ENCODE assay signal across 9 mouse cellular contexts in the genomic region with DNA sequence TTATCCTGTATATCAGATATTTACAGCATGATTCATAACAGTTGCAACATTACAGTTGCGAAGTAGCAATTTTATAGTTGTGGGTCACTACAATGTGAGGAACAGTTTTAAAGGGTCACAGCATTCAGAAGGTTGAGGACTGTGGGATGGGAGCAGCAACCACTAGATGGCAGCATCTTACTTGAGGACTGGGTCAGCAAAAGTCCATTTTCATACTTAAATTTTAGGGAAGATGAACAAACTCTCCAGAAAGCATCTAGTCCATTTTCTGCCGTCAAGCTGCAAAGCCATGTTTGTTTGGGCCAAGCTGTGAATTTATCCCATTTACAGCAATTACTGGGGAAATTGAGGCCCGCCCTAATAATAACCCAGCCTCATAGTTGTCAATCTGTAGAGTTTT. TPM values are rescaled to one million over a fixed set of nuclear protein-coding genes. Genes with fewer than 3 reads are reported as not detected.
DNase-seq lines count a peak whose midpoint lies in the region; ATAC-seq and TF ChIP-seq lines count a peak whose summit lies in the region.
"Had no signal": no experiment of that assay in that cellular context is flagged by ENCODE, and none has a peak within 500 bp of the region (broad histone marks: within the 10 kb centered on the region; RNA-seq: fewer than 3 reads in every experiment).

No protein-coding gene starts in this region.

- 54% methylated on average over 3 of the region's 3 CpGs for whole genome bisulfite sequencing in intestine, postnatal 0 days
- WGBS in lung, embryonic 16.5 days, result 45% methylated on average over 3 of the region's 3 CpGs

- no peaks in the 10 kb centered on the region for H3K27me3 ChIP-seq in intestine, postnatal 0 days (replicated peaks; ENCODE audit: control insufficient read depth, insufficient read depth, low read length)
- no peaks in the 10 kb centered on the region for H3K27me3 ChIP-seq in lung, embryonic 16.5 days (ENCODE audit: control insufficient read depth, insufficient read depth, low read depth, low read length)
- H3K27me3 ChIP-seq: embryonic facial prominence, embryonic 12.5 days had no signal

- DNase-seq in heart, adult 18-20 months, result peak; percentile 45 to 64
- no peak for DNase-seq in heart, postnatal 25 days (ENCODE audit: low spot score)
- peak; percentile 48 for DNase-seq in A20 (ENCODE audit: low read depth, low spot score)
- peak; percentile 35 for DNase-seq in R1 (ENCODE audit: low read depth, low spot score)
- DNase-seq in embryo, embryonic 10.5 days (ENCODE audit: low spot score), result peak; percentile 67
- DNase-seq in thymus, postnatal 4 days, result peak; percentile 59

- peak; percentile 85 for TF ChIP-seq CTCF in intestine, postnatal 0 days (IDR thresholded peaks at IDR 0.05; ENCODE audit: low read depth)

- H3K4me1 ChIP-seq in intestine, postnatal 0 days (replicated peaks; ENCODE audit: control insufficient read depth, insufficient read depth, low read length), result no peaks in the 10 kb centered on the region
- H3K4me1 ChIP-seq in lung, embryonic 16.5 days (replicated peaks; ENCODE audit: control insufficient read depth, insufficient read depth, low read length), result no peaks in the 10 kb centered on the region

- H3K9me3 ChIP-seq in intestine, postnatal 0 days (ENCODE audit: control insufficient read depth), result no peaks in the 10 kb centered on the region
- H3K9me3 ChIP-seq in lung, embryonic 16.5 days (ENCODE audit: control insufficient read depth, low read length), result no peaks in the 10 kb centered on the region
- H3K9me3 ChIP-seq: embryonic facial prominence, embryonic 12.5 days had no signal

- no peak overlapping the region for H3K4me3 ChIP-seq in intestine, postnatal 0 days (ENCODE audit: low read depth, low read length)
- H3K4me3 ChIP-seq in lung, embryonic 16.5 days (ENCODE audit: low read length), result no peak overlapping the region
- H3K4me3 ChIP-seq: embryonic facial prominence, embryonic 12.5 days had no signal

- no peak for ATAC-seq in intestine, postnatal 0 days
- peak; percentile 51; the same call in 1 of the 2 replicates for ATAC-seq in lung, embryonic 16.5 days (ENCODE audit: low read depth)

- no peak overlapping the region for H3K4me2 ChIP-seq in intestine, postnatal 0 days (replicated peaks; ENCODE audit: low read depth)
- H3K4me2 ChIP-seq in lung, embryonic 16.5 days (ENCODE audit: low read depth, low read length), result no peak overlapping the region
- H3K4me2 ChIP-seq: embryonic facial prominence, embryonic 12.5 days had no signal

- intact Hi-C loops in heart, postnatal 25 days (cut with DNase I), result loop anchor here (5.0 kb wide), 2 partner anchors 125 to 445 kb away; no protein-coding TSS in a partner anchor

- no peak overlapping the region for H3K9ac ChIP-seq in intestine, postnatal 0 days (ENCODE audit: low read depth, low read length)
- no peak overlapping the region for H3K9ac ChIP-seq in lung, embryonic 16.5 days (ENCODE audit: low read length)
- H3K9ac ChIP-seq: embryonic facial prominence, embryonic 12.5 days had no signal

- no peak overlapping the region for H3K27ac ChIP-seq in intestine, postnatal 0 days (ENCODE audit: low read depth, low read length)
- no peak overlapping the region for H3K27ac ChIP-seq in lung, embryonic 16.5 days (ENCODE audit: low read length)
- H3K27ac ChIP-seq: embryonic facial prominence, embryonic 12.5 days had no signal

- H3K36me3 ChIP-seq in intestine, postnatal 0 days (ENCODE audit: control insufficient read depth, insufficient read depth), result no peaks in the 10 kb centered on the region
- no peaks in the 10 kb centered on the region for H3K36me3 ChIP-seq in lung, embryonic 16.5 days (ENCODE audit: control insufficient read depth, insufficient read depth, low read length)
- H3K36me3 ChIP-seq: embryonic facial prominence, embryonic 12.5 days had no signal

RNA-seq across cellular contexts. Expression of a gene that starts 55.9 kb away (rescaled TPM):
- total RNA-seq in heart, adult 18-20 months (2021), result 1 to 10 TPM; 8.7 to 9.7 TPM
- total RNA-seq in heart, postnatal 25 days (2021), result 1 to 10 TPM; 7.8 to 8.9 TPM
- 8.0 and 8.7 TPM in 2 replicates for polyA plus RNA-seq in intestine, postnatal 0 days (2015; fragmentation: Nextera tagmentation; extraction: Ambion mirVana)
- 20.8 and 23.7 TPM in 2 replicates for polyA plus RNA-seq in lung, embryonic 16.5 days (2015; fragmentation: Nextera tagmentation; extraction: Ambion mirVana)

RNA-seq across cellular contexts. Expression of a gene that starts 58.6 kb away (rescaled TPM):
- total RNA-seq in heart, adult 18-20 months (2021), result 1 to 10 TPM in 1 of 2 experiments, under 1 TPM in 1; 0.69 to 1.0 TPM
- total RNA-seq in heart, postnatal 25 days (2021), result 1 to 10 TPM; 1.5 to 1.6 TPM
- 1.1 and 1.3 TPM in 2 replicates for polyA plus RNA-seq in intestine, postnatal 0 days (2015; fragmentation: Nextera tagmentation; extraction: Ambion mirVana)
- polyA plus RNA-seq in lung, embryonic 16.5 days (2015; fragmentation: Nextera tagmentation; extraction: Ambion mirVana), result 4.3 and 4.7 TPM in 2 replicates
